Mouse (Mus musculus) embryo, embryonic 10.5 days (tissue): ENCODE results near the gene Olfr1368.

Source experiments
- DNase-seq: peaks from one replicate; pipeline ENCODE4 v3.0.0-alpha.2; 2015; ENCODE audit warnings: low spot score

Olfr1368 gene

DNA sequence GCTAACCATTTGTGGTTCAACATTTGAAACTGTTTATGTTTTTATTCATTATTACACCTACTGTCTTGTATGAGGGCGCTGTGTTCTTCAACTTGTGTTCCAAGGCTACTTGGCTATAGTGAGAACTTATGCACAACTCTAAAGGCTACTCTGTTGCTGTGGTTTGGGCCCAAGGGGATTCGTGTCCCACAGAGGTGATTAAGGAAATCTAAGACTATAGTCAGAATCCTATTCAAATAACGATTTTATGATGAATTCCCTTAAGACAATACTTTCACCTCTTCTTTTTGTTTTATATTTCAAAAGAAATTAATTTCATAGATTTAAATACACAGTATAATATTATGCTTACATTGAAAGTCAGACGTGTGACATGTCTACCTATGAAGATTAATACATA, at the start of gene Olfr1368:
Olfr1368 (minus strand) TSS at position 101 of the 400 bp plus-strand sequence.
- DNase-seq, result no peak

DNA sequence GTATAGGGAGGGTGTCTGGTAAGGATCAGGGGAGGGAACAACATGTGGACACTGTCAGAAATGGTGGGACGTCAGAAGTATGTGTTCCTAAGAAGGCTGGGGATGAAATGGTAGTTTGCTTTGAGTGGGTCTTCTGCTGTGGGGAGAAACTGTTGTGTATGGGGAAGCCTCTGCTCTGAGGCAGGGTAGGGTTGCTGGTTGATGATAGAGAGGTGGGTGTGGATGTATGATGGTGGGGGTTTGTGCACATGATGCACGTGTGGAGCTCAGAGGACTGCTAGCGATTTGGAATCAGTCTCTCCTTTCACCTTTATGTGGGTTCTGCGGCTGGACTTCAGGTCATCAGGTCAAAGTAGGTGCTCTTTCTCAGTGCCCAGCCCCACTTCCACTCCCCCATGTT, 39.9 kb upstream of the Olfr1368 start:
- no peak for DNase-seq

DNA sequence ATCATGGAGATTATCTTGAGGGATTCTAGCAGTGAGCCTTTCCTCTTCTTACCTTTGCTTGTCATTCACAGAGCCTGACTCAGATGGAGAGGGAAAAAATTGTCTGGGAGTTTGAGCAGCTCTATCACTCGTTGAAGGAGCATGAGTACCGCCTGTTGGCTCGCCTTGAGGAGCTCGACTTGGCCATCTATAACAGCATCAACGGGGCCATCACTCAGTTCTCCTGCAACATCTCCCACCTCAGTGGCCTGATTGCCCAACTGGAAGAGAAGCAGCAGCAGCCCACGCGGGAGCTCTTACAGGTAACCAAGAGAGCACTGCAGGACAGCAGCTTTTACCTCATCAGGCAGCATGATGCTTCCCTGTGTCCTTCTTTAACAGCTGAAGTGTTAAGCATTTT, 38.0 kb upstream of the Olfr1368 start:
- DNase-seq, result no peak

DNA sequence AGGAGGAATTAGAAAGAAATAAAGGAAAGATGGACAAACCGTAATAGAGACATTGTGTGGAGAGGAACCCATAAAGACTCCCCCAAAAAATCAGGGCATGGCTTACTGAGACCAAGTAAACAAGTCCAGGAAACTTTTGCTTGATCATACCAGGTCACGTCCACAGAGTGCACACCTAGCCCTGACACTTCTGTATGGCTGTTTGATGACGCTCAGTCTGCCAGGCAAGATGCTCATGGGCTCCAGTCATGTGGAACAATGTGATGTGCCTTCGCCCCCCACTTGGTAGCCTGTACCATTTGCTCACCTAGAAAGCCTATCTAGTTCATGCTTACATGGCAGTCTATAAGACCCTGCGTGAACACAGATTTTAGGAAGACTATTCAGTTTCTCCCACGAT, 37.4 kb upstream of the Olfr1368 start:
- no peak for DNase-seq

DNA sequence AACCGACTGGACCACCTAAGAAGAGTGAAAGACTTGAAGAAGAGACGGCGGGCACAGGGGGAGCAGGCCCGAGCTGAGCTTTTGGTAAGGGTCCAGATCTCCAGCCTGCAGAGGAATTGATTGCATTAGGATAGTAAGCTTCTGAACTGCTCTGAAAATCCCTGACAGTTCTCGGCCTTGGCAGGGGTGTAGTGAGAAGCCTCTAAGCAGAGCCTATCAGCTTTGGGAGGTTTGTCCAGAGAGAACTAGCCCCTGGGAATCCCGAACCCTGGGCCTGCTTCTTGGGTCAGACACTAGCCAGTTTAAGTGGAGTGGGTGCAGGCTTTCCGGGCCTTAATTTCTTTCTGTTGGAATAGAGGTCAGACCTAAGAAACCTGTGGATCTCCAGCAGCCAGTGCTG, 36.3 kb upstream of the Olfr1368 start:
- DNase-seq, result no peak

DNA sequence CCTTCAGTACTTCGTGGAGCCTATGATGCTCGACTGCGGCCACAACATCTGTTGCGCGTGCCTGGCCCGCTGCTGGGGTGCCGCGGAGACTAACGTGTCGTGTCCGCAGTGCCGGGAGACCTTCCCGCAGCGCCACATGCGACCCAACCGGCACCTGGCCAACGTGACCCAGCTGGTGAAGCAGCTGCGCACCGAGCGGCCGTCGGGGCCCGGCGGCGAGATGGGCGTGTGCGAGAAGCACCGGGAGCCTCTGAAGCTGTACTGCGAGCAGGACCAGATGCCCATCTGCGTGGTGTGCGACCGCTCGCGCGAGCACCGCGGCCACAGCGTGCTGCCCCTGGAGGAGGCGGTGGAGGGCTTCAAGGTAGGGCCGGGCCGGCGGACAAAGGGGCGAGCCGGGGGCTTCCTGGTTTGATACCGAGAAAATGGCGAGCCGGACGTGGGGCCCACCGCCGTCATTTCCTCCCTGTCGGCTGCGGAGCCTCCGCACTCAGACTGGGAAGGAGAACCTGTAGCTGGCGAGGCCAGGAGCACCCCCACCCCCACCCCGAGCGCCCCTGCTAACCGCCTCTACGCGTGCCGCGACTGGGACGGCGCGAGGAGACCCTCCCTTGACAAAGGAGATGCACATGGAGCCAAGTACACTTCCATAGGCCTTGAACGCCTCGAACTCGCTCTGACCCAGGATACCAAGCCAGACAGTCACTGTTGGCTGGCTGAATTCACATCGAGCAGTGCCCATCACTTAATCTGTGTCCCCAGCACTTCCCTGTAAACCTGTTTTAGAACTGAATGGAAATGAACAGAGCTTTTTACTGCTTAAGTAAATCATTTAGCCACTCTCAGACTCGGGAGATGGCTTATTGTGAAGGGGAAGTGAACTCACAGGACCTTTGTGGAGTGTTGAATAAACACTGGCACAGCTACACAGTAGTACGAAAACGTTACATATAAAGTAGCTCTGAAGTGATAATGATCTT, 35.2 kb upstream of the Olfr1368 start:
- peak; percentile 69 for DNase-seq

DNA sequence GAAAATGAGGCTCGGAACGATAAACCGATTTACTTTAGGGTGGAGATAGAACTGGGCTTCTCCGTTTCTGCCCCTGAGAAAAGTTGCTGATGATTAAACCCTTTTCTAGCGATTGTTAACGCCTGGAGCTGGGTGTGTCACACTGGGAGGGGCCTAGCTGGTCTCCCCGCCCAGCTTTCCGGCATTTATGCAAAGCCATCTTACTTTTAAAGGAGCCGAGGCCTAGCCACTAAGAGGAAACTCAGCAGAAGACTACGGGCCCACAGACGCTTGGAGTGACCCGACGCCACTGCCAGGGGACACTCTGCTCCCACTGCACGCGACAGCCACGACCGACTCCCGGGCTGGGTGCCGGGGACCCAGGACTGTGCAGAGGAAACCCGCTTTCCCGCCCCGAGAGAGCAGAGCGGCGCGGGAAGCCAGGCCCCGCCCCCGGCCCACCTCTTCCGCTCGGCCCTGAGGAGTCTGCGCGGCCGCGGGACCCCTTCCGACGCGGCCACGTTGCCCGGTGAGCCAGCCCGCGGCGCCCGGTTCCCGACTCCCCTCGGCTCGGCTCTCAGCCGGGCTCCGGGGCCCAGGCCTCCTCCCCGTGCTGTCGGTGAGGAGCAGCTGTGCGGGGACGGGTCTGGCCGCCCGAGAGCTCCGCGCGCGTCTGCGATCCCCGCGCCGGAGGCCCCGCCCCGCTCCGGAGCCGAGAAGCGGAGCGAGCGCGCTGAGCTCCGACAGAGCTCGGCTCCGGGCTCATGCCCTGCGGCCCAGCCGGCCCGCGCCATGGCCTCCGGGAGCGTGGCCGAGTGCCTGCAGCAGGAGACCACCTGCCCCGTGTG, 34.3 kb upstream of the Olfr1368 start:
- DNase-seq, result peak; percentile 95

DNA sequence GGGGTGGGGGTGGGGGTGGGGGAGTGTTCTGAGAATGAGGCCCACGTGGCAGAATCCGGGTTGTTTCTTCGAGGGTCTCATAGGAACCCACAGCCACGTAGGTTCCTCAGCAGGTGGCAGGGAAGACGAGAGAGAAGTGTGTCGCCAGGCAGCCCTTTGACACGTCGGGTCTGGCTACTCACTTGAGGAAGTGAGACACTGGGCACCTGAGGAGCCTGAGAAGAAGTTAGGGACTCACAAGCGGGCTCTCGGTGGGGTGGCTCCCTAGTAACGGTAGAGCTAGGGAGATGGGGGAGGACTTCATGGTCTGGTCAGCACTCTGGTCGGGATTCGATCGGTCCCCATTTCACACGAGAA, 33.7 kb upstream of the Olfr1368 start, which contains the start of gene Trim27:
Trim27 (plus strand) TSS at position 79 of the 357 bp plus-strand sequence.
- no peak for DNase-seq

DNA sequence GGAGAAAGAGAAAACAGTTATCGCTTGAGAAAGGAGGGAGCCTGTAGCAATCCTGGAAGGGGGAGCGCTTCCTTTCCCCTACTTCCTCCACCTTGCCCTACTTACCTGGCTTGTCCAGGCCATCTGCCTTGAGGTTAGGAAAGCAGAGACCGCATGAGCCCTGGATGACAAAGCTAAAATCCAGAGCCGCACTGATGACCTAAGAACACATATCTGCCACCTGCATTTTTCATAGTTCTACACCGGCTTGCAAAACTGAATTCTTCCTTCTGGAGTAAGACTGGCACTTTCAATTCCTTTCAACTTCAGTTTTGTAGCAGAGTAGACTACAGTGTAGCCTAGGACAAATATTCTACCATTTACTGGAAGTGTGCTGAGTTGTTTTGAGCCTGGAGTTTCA, 32.7 kb upstream of the Olfr1368 start:
- DNase-seq, result no peak

DNA sequence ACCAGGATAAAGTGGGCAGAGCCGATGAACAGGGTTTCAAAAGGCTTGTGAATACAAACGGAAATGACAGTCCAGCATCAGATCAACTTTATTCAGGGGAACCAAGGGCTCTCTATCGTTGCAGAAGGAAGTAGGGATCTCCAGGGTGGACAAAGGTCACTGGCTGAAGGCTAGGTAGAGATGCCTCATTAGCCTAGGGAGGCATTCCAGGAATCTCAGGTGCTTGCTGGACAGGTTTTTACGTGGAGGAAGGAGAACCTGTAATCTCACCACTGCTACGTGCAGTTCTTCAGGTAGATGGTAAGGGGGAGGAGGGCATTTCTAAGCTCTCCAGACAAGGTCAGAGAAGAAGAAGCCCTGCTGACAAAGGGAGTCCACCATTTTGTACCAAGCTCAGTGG, 32.0 kb upstream of the Olfr1368 start:
- peak; percentile 14 for DNase-seq

DNA sequence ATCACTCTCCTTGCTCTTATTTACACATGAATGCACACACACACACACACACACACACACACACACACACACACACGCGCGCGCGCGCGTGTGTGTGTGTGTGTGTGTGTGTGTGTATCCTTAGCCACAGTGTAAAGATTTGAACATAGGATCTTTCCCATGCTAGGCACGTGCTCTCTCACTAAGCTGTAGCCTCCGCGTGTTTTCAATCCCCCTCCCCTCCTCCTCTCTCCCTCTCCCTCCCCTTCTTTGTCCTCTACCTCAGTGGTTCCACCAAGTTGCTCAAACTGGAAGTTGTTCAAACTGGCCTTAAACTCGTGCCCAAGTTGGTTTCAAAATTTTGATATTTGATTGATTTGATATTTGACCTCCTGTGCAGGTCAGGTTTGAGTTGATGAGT, 31.1 kb upstream of the Olfr1368 start:
- no peak for DNase-seq

DNA sequence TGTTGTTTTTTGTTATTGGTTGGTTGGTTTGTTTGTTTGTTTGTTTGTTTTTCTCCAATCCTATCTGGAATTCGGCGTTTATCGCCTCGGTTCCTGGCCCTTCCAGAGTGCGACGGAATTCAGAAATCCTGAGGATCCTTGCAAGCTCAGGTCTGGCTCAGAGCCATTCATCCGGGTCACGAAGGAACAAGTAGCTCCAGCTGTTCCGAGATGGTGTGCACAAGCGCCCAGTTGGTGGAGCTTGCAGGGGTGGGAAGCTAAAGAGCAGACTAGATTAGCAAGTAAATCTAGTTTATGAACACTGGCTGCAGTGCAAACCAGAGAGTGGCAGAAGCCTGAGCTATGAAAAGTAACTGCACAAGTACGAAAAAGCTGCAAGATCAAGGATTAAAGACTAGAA, 27.4 kb upstream of the Olfr1368 start:
- DNase-seq, result peak; percentile 87

DNA sequence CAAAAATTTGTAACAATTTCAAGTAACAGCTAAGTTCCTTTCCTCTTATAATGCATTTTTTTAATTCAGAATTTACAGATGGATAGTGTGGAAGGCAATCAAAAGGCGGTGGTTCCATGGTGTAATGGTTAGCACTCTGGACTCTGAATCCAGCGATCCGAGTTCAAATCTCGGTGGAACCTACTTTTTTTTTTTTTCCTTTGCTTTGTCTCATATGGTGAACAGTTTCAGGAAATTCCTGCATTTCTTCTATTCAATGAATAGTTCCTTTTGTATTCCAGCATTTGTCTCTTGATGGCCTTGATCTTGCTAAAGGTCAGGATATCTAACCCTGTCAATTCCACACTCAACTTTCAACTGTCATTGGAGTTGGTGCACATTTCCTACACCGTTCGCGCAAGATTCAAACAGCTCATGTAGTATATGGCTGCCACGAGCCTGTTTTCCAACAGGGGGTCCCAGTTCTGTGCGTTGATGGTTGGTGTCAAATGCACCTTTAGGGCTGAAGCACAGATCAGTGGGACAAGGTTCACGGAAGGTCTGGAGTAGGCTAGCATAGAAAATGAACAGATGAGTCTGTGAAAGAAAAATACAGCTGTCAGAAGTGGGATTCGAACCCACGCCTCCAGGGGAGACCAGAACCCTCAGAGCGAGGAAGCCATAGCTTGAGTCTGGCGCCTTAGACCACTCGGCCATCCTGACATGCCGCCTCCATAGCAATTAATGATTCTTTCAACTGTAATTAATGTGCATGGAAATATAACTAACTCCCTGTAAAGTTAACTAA, 26.8 kb upstream of the Olfr1368 start:
- DNase-seq, result peak; percentile 93

DNA sequence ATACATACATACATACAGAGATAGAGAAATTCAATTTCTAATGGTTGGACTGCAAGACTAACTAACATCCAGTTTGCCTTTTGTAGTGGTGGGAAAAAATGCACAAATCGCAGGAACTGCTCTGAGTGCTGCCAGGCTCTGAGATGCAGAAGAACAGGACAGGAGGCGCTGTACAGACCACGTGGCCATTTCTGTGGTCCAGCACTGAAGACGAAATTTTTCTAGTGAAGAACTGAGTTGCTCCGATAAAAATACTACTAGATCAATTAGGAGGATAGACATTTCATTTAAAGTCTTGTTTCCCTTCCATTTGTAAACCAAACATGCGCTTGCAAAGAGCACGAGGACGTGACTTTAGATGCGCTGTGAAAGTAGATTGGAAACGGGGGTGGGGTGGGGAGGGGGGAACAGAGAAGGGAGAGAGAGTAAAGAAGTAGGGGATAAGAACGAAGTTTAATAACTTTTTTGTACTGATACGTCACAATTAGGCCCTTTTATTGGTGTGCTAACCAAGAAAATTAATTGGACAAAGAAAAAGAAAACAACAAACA, 26.0 kb upstream of the Olfr1368 start:
- DNase-seq, result peak; percentile 84

DNA sequence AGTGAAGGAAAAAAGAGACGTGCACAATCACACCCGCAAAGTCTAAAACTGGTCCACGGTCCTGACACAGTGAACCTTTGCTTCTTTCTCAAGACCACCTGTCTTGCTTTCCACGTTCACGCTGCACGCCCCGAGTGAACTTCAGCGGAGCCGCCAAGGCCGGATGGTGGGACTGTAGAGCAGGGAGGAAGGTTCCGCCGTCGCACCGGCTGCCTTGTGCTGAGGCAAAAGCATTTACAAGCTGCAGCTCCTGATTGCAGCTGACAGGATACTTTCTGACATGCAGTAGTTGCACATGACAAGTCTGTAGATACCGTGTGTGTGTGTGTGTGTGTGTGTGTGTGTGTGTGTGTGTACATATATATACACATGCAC, 25.5 kb upstream of the Olfr1368 start:
- peak; percentile 48 for DNase-seq

DNA sequence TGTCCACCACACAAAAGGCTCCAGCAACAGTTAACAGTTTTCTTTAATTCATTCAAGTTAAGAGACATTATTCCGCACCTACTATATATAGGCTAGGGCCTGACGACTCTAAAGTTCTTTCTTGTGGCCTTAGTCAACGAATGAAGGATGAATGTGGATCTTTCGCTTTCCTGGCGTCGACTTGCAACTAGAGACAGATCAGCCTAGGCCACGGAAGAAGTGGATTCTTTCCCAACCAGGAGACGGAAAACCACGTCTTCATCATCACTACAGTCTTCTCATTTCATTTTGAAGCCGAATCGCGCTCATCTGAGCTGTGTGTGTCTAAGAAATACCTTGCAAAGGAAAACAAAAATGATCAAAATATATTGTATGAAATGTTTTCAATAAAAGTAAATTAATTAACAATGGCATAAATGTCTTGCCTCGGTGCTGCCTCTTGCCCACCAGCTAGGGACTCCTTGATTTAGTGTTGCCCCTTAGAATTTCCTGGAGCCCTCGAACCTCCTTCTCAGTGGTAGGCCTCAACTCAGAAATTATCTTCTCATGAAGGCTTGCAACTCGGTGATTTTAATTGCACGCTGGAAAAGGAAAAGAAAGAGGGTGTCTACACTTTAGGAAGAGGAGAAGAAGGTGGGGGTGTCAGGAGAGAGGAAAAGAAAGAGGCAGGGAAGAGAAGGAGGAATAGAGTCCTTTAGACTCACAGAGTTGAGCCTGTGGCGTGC, 24.9 kb upstream of the Olfr1368 start:
- DNase-seq, result no peak

DNA sequence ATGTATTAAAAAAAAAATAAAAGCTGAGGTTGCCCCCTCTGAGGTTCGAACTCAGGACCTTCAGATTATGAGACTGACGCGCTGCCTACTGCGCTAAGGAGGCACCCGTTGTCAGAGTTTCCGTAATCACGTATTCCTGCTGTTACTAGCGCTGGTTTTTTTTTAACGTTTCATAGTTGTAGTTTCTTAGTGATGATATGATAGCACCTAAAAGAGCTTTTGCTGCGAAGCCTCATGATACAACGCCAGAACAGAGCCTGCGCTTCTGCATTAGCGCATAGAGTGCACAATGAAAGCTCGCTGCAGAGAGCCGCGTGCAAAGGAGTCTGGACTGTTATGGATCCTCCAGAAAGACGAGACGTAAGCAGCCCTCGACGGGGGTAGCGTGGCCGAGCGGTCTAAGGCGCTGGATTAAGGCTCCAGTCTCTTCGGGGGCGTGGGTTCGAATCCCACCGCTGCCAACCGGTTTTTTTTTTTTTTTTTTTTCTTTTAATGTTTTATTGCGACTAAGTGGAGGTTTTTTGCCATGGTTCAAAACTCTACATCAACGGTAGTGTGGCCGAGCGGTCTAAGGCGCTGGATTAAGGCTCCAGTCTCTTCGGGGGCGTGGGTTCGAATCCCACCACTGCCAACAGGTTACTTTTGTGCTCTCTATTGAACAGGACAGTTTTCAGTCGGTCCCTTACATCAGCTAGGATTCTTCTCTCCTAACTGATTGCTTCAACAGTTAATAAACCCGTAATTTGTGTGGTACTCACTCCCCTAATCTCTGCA, 24.2 kb upstream of the Olfr1368 start:
- DNase-seq, result peak; percentile 91

DNA sequence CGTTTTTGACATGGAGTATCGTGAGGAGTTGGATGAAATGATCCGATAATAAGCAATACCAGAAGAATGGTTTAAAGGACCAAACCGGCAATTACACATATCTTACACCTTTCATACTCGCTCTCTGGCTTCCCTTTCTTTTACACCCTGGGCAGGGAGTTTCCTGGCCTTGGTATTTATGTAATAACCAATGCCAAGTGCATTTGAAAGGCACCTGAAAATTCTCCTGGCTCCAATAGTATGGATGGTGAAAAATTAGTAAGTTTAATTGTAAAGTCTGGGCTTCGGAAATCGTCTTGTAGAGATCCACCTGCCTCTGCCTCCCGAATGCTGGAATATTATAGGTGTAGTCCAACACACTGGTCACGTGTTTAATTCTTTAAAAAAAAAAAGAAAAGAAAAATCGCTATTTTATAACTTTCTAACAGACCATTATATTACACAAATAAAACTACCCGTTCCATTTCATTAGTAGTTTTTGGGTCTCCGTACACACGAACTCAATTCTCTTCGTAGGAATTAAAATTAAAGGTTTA, 23.5 kb upstream of the Olfr1368 start:
- DNase-seq, result peak; percentile 40

DNA sequence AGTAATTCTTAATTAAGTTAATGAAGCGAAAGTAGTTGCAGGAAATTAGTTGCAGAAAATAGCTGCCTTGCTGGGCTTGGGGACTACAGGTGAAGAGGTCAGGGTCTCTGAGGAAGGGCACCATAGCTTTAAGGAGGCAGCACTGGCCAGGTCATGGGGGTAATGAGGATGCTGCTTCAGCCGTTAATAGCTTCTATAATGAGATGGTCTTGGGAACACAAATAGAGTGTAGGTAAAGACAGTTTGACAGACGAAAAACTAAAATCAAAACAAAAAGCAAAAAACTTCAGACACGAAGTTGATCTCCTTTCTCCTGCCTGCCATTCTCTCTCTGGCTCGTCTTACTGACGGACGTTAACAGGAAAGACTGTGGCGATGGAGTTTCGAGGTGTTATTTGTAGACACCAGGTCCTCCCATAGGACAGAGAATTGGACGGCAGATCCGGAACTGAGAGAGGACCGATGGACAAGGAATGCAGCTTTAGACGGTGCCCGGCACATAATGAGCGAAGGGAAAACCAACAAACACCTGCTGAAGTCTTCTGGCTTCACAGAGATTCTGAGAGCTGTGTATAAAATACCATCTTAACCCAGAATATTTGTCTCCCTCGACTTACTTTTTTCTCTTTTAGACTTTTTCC, 22.8 kb upstream of the Olfr1368 start:
- peak; percentile 74 for DNase-seq

DNA sequence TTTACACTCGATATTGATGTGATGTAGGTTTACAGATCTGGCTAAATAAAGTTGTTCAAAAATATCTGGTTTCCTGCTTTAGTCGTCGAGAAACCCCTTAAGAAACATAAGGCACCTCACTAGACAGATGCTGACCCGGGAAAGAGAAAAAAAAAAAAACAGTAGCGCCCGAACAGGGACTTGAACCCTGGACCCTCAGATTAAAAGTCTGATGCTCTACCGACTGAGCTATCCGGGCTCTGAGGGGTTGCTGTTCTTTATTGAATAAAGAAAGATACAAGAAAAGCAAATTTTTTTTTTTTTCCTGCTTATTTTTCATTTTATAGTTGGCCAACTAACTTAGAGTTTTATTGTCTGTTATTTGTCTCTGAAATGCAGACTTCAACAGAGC, 22.2 kb upstream of the Olfr1368 start:
- DNase-seq, result peak; percentile 80
